Mouse (Mus musculus) layer of hippocampus, adult 18-20 months (tissue): ENCODE results near the gene Rnf20. TPM values are rescaled to one million over a fixed set of nuclear protein-coding genes. Genes with fewer than 3 reads are reported as not detected.
"Not testable (repeated sequence)": the region's sequence is repeated elsewhere in the genome, so short reads cannot be mapped to it uniquely, and the experiment has no call there.

ENCODE experiments used
- DNase-seq, 2 experiments: peaks; one replicate each; pipeline ENCODE4 v3.0.0; 2022; ENCODE audit warnings: low spot score in 2 of 2
- long read RNA-seq: library from polyadenylated mRNA; stranded (forward); transcript quantifications from one replicate; pipeline ENCODE4 v2.0.0, GENCODE M21; 2021
- total RNA-seq, 2 experiments: library from RNA; stranded (reverse); gene quantifications; 2 replicates each; pipeline ENCODE4 v1.2.3; 2021

Rnf20 gene
- total RNA-seq: 10 to 100 TPM; 68.9 to 72.2 TPM
- long read RNA-seq, full-length matches to known transcripts: 40 of 53 reads
- long read RNA-seq, partial matches to known transcripts: 7 of 53 reads
- long read RNA-seq, other reads (novel, unspliced or antisense): 6 of 53 reads

- peak; percentile 95 to 97 for DNase-seq
Measured at GRCm38 (mm10) chr4:49631319-49632138, at the start of gene Rnf20. Gene Rnf20, plus strand, starts transcription at chr4:49632006.

- peak in 1 of 2 experiments; percentile 60 for DNase-seq
Measured at GRCm38 (mm10) chr4:49583965-49584831, 47.6 kb upstream of the Rnf20 start.

GRCm38 (mm10) chr4:49585524-49586101 is 46.2 kb upstream of the Rnf20 start:
- peak in 1 of 2 experiments; percentile 62 for DNase-seq

DNA sequence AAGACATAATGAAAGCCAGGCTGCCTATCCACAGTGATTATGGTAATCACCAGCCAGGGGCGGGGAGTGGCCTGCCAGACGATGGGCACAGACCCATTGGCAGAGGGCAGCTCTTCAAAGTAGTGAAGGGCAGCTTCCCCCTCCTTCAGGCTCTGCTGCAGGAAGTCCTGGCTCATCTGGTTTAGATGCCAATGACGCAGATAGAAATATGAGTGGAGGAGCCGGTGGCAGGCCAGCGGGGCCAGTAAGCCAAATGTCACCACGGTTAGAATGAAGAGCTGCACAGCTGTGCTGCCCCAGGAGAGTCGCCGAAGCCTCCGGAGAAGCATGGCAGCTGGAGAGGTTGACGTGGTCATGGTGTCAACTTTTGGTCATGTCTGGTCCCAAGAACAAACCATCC is 45.0 kb upstream of the Rnf20 start:
- DNase-seq: no peak

DNA sequence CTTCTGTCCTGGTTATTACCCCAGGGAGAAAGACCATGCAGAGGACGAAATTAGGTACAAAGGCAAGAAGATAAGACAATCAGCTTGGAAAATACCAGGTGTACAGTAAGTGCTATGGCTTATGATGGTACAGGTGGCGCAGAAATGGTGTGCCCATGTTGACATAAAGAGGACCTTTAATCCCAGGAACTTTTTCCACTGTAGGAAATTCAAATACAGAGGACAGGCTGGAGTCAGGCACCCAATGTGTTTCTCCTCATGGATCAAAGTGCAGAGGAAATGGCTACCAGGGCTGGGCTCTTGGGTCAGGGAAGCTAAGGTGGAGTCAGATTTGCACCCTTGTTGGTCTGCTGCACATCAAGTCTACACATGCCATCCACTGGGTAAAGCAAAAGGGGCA is 41.7 kb upstream of the Rnf20 start:
- no peak for DNase-seq

- DNase-seq: peak in 1 of 2 experiments; percentile 33
Measured at GRCm38 (mm10) chr4:49596846-49597182, 35.0 kb upstream of the Rnf20 start.

GRCm38 (mm10) chr4:49597183-49598100 is 34.4 kb upstream of the Rnf20 start, which contains the start of gene Tmem246:
Gene Tmem246, minus strand, starts transcription at chr4:49597876.
- DNase-seq: peak; percentile 64 to 77

DNA sequence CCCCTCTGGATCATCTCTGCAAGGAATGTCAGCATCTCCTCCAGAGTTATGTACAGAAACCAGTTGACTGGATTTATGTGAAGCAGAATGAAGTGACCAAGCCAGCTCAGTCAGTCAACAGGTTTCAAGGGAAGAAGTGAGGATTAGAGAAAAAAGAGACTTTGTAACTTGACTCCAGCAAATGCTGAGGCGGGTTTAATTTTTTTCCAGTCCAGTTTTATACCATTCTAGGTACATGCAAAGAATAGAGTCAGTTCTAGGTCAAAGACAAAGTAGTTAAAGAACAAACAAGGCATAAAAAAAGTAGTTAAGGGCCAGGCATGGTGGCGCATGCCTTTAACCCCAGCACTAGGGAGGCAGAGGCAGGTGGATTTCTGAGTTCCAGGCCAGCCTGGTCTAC is 28.6 kb upstream of the Rnf20 start:
- no peak for DNase-seq

DNA sequence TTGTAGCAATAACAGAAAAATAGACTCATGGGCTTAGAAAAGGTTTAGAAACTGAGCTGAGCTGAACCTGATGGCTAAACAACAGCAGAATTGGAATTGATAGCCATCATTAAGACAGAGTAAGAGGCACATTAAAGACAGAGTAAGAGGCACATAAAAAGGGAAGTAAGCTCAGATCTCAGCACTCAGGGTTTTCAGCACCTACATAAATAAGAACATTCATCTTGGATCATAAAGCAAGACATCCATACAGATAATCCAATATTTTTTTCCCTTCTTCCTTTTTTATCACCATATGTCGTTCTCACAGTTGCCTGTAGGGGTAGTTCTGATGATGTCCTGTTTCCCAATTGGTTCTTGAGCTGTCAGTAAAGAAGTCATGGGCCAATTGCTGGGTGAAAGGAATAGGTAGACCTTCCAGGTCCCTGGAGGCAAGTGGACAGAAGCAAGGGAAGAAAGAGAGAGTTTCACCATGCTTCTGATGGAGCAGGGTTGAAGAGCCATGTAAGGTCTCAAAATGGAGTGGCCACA is 27.7 kb upstream of the Rnf20 start:
- DNase-seq: no peak

DNA sequence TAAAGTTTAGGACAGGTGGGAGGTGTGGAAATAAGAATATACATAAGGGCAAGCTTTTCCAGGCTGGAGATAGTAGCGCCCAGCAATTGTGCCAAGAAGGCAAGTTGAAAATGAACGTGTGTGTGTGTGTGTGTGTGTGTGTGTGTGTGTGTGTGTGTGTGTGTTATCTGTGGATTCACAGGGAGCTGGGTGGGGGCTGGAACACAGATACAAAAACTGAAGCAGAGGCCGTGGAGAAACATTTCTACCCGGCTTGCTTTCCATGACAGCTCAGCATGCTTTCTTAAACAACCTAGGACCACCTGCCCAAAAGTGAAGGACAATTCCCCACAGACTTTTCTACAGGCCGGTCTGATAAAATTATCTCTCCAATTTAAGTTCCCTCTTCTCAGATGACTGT is 27.2 kb upstream of the Rnf20 start:
- no peak for DNase-seq

- no peak for DNase-seq
Measured at GRCm38 (mm10) chr4:49605459-49605858, 26.3 kb upstream of the Rnf20 start.

DNA sequence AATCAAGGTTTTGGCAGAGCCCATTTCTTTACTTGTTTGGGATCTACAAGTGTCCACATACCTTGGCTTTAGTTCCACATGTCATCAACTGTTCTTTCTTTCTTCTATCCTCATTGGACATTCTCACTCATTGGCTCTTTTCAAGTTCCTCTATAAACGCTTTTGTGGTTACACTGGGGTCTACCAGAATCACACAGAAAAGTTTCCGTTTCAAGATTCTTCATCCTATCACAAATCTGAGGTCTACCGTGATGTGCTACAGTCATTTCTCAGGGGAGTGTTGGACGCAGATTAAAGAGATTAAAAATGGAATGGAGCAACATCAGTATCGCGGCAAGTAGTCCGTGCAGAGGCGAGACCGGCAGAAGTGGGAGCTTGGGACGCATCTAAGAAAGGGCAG is 14.9 kb upstream of the Rnf20 start:
- no peak for DNase-seq

- not testable (repeated sequence) for DNase-seq
Measured at GRCm38 (mm10) chr4:49619861-49620260, 11.9 kb upstream of the Rnf20 start.

DNA sequence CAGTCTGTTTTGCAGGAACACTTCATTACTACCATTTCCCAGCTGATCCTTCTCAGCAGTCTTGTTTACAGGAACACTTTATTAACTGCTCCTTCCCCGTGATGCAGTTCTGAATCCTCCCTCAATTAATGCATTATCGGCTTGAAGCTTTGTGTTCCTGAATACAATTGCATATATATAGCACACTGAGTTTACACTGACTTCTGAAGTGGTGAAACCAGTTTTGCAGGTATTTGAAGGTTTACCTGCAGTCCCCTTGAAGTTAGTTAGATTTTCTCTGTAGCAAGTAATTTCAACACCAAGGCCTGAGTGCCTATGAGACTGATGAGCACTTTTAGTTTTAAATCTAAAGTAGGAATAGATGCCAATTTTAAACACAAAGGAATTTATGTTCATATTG is 9.5 kb upstream of the Rnf20 start:
- no peak for DNase-seq

DNA sequence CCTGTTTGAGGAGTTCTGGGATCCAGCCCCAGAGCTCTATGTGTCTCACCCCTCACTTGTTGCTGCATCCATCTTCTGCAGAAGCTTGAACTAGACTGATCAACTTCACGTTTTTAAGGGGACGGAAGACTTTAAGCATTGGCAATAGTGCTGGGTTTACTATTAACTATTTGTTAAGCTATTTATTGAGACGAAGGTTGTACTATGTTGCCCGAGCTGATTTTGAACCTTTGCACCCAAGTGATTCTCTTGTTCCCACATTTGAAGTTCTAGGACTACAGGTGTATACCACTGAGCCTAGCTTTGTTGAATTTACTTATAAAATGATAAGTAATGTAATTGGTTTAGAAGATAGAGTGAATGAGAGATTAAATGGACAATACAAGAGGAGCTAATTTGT is 7.9 kb upstream of the Rnf20 start:
- no peak for DNase-seq

- not testable (repeated sequence) for DNase-seq
Measured at GRCm38 (mm10) chr4:49624969-49625368, 6.8 kb upstream of the Rnf20 start.

DNA sequence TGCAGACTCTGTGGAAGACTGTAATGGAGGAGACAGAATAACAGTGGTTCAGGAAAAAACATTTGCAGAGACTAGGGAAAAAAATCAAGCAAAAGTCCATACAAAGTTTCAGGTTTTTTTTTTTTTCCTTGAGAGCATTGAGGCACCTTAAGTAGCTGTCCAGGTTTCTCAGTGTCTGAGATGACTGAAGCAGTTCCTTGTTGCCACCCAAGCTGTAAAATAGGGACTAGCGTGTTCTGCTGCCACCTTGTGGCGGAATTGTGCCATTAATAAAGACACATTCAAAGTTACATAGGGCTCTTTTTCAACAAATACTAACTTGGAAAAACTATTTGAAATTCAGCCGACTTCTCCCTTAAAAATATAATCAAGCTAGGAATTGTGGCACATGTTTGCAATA is 4.8 kb upstream of the Rnf20 start:
- DNase-seq: peak; percentile 68 to 91

DNA sequence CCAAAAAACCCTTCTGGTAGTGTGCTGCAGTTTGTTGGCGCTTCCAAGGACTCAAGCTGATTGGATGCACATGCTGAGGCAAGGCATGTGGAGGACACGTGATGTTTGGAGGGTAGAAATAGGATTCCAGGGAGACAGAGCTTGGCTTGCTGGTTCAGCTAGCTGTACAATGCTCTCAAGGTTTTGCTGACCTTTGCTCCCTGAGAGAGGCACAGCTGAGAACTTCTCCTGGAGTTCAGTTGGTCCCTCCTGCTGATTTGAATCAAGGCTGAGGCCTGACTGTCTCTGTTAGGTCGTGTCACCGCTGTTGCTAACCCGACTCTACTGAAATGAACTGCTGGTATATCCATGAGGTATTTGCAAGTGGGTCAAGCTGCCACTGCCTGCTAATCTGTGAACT is 2.9 kb upstream of the Rnf20 start:
- DNase-seq: no peak

DNA sequence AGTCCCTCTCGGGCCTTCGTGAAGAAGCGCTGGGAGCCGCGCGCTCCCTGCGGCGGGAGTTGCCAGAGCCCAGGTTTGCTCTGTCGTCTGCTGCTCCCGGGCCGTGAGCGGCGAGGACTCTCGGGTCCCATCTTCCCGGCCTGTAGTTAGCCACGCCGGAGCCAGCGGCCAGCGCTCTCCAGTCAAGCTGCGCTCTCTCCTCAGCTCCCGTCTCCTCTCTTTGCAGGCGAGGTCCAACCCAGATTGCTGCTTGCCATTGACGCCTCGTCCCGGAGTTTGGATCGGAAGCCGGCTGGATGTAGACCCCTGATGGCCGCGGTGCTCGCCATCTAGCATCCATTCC is 304 bp downstream of the Rnf20 start:
- no peak for DNase-seq

GRCm38 (mm10) chr4:49637821-49638220 is 6.0 kb downstream of the Rnf20 start:
- peak in 1 of 2 experiments; percentile 15 for DNase-seq
